Mouse (Mus musculus): ENCODE measurements around the gene Gm21913. TPM values are rescaled to one million over a fixed set of nuclear protein-coding genes. Genes with fewer than 3 reads are reported as not detected.
"Not testable (repeated sequence)": the region's sequence is repeated elsewhere in the genome, so short reads cannot be mapped to it uniquely, and the experiment has no call there.

Gm21913 gene
- polyA plus RNA-seq (2015; fragmentation: Nextera tagmentation; extraction: Ambion mirVana), result not detected in 2 replicates

- not testable (repeated sequence) for ATAC-seq (ENCODE audit: low read depth); H3K4me1 ChIP-seq (replicated peaks)
- WGBS (ENCODE audit: insufficient replicate concordance), result no CpG with 5 or more reads among the region's 3 CpGs
These were observed at the start of gene Gm21913 for GRCm38 (mm10) chrY:74623596-74623995. Gene Gm21913, plus strand, starts transcription at chrY:74623896.

More at GRCm38 (mm10) chrY:74623596-74623995, at the start of gene Gm21913:
- not testable (repeated sequence) for H3K9ac ChIP-seq; H3K9me3 ChIP-seq (replicated peaks); DNase-seq; H3K27ac ChIP-seq; H3K4me3 ChIP-seq (replicated peaks); H3K4me2 ChIP-seq; H3K36me3 ChIP-seq; H3K27me3 ChIP-seq

Other genes with a start within 250 kb of the Gm21913 start
- not detected in 2 replicates for gene Gm29110, start 153.4 kb upstream of the Gm21913 start, polyA plus RNA-seq (2015; fragmentation: Nextera tagmentation; extraction: Ambion mirVana)

All from liver, embryonic 13.5 days (tissue).